Mouse (Mus musculus) liver, embryonic 13.5 days (tissue): ENCODE results near the gene Plcb1. TPM values are rescaled to one million over a fixed set of nuclear protein-coding genes. Genes with fewer than 3 reads are reported as not detected.

Experiments
- ATAC-seq: fragments of 200-750 bp; cut with Nextera tagmentation; 2 replicates; pipeline ENCODE4 v1.8.0; 2017; ENCODE audit warnings: low read depth, mild to moderate bottlenecking, moderate number of reproducible peaks, moderate library complexity
- DNase-seq: peaks from one replicate; pipeline ENCODE4 v3.0.0; 2022
- H3K27ac ChIP-seq: fragments of 300-500 bp; sonication (generic); 2 replicates; pipeline ENCODE4 v1.5.1; 2015; ENCODE audit warnings: moderate library complexity, mild to moderate bottlenecking, inconsistent platforms
- H3K27me3 ChIP-seq: fragments of 300-500 bp; sonication (generic); 2 replicates; pipeline ENCODE4 v1.6.1; 2015; ENCODE audit warnings: mild to moderate bottlenecking, inconsistent platforms
- H3K36me3 ChIP-seq: fragments of 300-500 bp; sonication (generic); 2 replicates; pipeline ENCODE4 v1.6.1; 2015; ENCODE audit warnings: mild to moderate bottlenecking, inconsistent platforms
- H3K4me1 ChIP-seq: fragments of 300-500 bp; sonication (generic); replicated peaks from 2 replicates; pipeline ENCODE4 v1.6.1; 2015; ENCODE audit warnings: inconsistent platforms
- H3K4me2 ChIP-seq: fragments of 300-500 bp; sonication (generic); 2 replicates; pipeline ENCODE4 v1.6.1; 2015; ENCODE audit warnings: inconsistent platforms, mild to moderate bottlenecking, moderate library complexity
- H3K4me3 ChIP-seq: fragments of 300-500 bp; sonication (generic); replicated peaks from 2 replicates; pipeline ENCODE4 v1.5.1; 2015; ENCODE audit warnings: mild to moderate bottlenecking, inconsistent platforms
- H3K9ac ChIP-seq: fragments of 300-500 bp; sonication (generic); 2 replicates; pipeline ENCODE4 v1.6.1; 2015; ENCODE audit warnings: mild to moderate bottlenecking, inconsistent platforms
- H3K9me3 ChIP-seq: fragments of 300-500 bp; sonication (generic); replicated peaks from 2 replicates; pipeline ENCODE4 v1.6.1; 2016; ENCODE audit warnings: inconsistent platforms
- WGBS: fragments of 180-500 bp; shearing (Covaris S2); methylation state at CpG from one replicate; pipeline ENCODE4 v1.1.7; 2015; ENCODE audit not compliant: insufficient replicate concordance; 5-methylcytosine and 5-hydroxymethylcytosine counted together
- polyA plus RNA-seq: library from polyadenylated mRNA; unstranded; fragments of >200 nt; fragmentation: Nextera tagmentation; extraction: Ambion mirVana; gene quantifications from 2 replicates; pipeline ENCODE4 v1.2.1, GENCODE M21; 2015

Plcb1 gene
- polyA plus RNA-seq, 1 experiment from 2014 or later, result 2.4 TPM

DNA sequence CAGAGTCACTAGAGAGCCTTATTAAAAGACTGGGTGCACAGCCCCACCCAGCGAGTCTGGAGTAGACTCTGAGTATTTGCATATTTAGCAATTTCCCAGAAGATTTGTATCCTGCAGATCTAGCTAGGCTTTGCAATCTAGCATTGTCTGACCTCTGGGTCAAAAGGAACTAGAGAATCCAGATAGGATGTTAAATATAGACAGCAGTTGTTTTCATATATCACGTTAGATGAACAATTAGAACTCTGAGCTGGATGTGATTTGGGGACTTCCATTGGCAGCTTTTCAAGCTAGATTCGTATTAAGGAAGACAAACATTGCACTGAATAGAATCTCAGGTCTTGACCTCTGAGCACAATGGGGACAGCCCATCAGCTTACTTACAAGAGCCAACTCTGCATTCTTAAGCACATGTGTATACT is 439.7 kb downstream of the Plcb1 start:
- Histone ChIP-seq H3K9me3 (no peaks in the 10 kb centered on the region), H3K27me3 (no peaks in the 10 kb centered on the region), H3K4me3 (no peak overlapping the region), H3K36me3 (no peaks in the 10 kb centered on the region), H3K27ac (no peak overlapping the region), H3K4me1 (no peaks in the 10 kb centered on the region), H3K4me2 (no peak overlapping the region), H3K9ac (no peak overlapping the region)
- ATAC-seq (no peak), DNase-seq (no peak)
- WGBS, result 46% methylated on average over 3 of the region's 3 CpGs

GRCm38 (mm10) chr2:135230262-135230661 is 444.4 kb downstream of the Plcb1 start:
- no peak overlapping the region for H3K9ac ChIP-seq
- H3K27ac ChIP-seq, result no peak overlapping the region
- H3K36me3 ChIP-seq, result no peaks in the 10 kb centered on the region
- H3K4me2 ChIP-seq, result no peak overlapping the region
- H3K27me3 ChIP-seq, result no peaks in the 10 kb centered on the region
- WGBS, result 64% methylated on average over 3 of the region's 3 CpGs
- no peak overlapping the region for H3K4me3 ChIP-seq
- no peaks in the 10 kb centered on the region for H3K4me1 ChIP-seq
- DNase-seq (no peak), ATAC-seq (no peak)
- H3K9me3 ChIP-seq, result no peaks in the 10 kb centered on the region

DNA sequence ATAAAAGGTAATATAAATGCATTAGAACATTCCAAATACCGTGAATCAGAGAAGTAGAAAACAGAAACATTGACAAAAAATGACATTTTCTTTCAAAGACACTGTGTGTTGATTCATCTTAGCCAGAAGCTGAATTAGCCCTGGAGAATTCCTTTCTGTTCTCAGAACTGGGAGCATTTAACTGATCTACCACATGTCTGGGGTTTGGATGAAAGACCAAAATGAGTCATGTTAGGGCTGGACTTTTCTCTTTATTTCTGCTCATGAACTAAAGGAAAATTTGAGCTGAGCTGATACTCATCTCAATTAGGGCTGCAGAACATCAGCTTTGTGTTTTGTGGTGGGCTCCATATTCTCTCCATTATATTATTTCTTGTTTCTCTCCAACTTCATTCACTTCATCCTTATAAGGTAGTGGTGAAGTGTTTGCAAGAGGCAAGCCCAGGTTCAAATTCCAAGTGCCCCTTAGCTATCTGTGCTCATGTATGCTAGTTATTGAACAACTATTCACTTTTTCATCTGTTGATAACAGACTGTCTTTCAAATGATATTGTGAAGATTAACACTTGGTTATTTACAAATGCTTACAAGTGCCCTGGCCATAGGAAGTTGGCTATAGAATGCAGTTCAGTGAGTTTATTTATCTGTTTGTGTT is 456.9 kb downstream of the Plcb1 start:
- no peak overlapping the region for H3K4me2 ChIP-seq
- 53% methylated on average over 1 of the region's 1 CpGs for WGBS
- H3K9me3 ChIP-seq, result no peaks in the 10 kb centered on the region
- no peaks in the 10 kb centered on the region for H3K4me1 ChIP-seq
- ATAC-seq (no peak), DNase-seq (no peak)
- no peak overlapping the region for H3K27ac ChIP-seq
- no peak overlapping the region for H3K9ac ChIP-seq
- H3K4me3 ChIP-seq, result no peak overlapping the region
- H3K27me3 ChIP-seq, result no peaks in the 10 kb centered on the region
- no peaks in the 10 kb centered on the region for H3K36me3 ChIP-seq

DNA sequence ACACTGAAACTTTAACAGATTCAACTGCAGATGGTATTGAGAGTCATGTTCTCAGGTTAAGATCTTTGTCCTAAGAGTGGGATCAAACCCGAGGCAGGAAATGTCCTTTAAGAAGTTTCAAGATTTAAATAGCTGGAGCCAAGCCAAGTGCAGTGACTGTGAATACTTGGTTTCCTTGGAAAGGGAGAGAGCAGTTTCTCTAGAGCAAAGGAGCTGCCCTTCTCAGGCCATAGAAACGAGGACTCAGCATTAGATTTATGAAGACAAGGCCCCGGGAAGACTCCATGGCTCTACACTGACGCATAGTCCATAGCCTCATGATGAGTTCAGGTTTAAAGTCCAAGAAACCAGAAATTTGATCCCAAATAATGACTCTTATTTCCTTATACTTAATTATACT is 457.9 kb downstream of the Plcb1 start:
- no peak overlapping the region for H3K9ac ChIP-seq
- H3K27me3 ChIP-seq, result no peaks in the 10 kb centered on the region
- DNase-seq (no peak), ATAC-seq (no peak)
- H3K4me1 ChIP-seq, result no peaks in the 10 kb centered on the region
- H3K36me3 ChIP-seq, result no peaks in the 10 kb centered on the region
- H3K27ac ChIP-seq, result no peak overlapping the region
- no peak overlapping the region for H3K4me2 ChIP-seq
- H3K4me3 ChIP-seq, result no peak overlapping the region
- 51% methylated on average over 4 of the region's 4 CpGs for WGBS
- no peaks in the 10 kb centered on the region for H3K9me3 ChIP-seq

- Histone ChIP-seq H3K9ac (no peak overlapping the region), H3K4me3 (no peak overlapping the region), H3K9me3 (no peaks in the 10 kb centered on the region), H3K27me3 (no peaks in the 10 kb centered on the region), H3K27ac (no peak overlapping the region), H3K36me3 (no peaks in the 10 kb centered on the region), H3K4me2 (no peak overlapping the region), H3K4me1 (no peaks in the 10 kb centered on the region)
- DNase-seq, result no peak
- 72% methylated on average over 2 of the region's 2 CpGs for WGBS
- no peak for ATAC-seq
Observed at GRCm38 (mm10) chr2:135249925-135250324, 464.1 kb downstream of the Plcb1 start.

DNA sequence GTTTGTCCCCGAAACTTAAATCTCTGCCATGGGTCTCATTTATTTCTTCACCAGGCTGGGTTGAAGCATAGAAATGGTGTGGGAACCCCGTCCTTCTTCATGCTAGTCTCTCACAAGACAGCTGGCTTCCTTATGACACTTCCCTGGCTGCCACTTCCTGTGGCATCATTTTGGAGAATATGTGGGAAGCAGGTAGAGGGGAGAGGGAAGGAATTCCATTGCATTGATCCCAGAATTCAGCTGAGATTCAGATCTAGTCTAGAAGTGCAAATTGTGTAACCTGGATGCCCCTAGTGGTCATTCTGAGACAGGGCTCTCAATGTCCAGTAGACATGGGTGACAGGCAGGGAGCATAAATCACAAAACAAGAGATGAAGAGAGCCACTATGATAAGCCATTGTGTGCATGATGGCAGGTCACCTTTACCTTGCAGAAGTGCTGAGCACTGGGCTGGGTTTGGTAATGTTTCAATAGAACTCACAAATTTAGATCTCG is 466.0 kb downstream of the Plcb1 start:
- ATAC-seq (no peak), DNase-seq (no peak)
- no peak overlapping the region for H3K4me3 ChIP-seq
- H3K4me1 ChIP-seq, result no peaks in the 10 kb centered on the region
- 65% methylated on average over 3 of the region's 3 CpGs for whole genome bisulfite sequencing
- no peaks in the 10 kb centered on the region for H3K27me3 ChIP-seq
- no peak overlapping the region for H3K4me2 ChIP-seq
- H3K27ac ChIP-seq, result no peak overlapping the region
- no peak overlapping the region for H3K9ac ChIP-seq
- no peaks in the 10 kb centered on the region for H3K9me3 ChIP-seq
- no peaks in the 10 kb centered on the region for H3K36me3 ChIP-seq

DNA sequence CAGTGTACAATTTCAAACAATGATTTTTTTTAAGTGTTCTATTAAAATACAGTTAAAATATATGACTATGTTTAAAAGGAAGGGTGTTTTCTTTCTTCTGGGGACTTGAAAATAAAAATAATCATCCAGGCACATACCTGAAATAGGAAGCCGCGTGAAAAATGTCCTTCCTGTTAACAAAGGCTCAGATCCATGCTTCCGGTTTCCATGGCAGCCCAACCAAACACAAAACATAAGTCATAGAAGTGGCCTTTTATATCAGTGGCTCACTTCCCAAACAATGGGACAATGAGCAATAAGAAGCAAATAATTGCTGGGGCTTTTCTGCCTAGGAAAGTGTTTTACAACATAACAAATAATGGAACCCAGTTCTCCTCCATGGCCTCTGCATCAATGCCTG is 473.3 kb downstream of the Plcb1 start:
- H3K4me1 ChIP-seq, result no peaks in the 10 kb centered on the region
- no peak overlapping the region for H3K4me2 ChIP-seq
- H3K36me3 ChIP-seq, result no peaks in the 10 kb centered on the region
- H3K9ac ChIP-seq, result no peak overlapping the region
- no peaks in the 10 kb centered on the region for H3K9me3 ChIP-seq
- no peaks in the 10 kb centered on the region for H3K27me3 ChIP-seq
- no peak for DNase-seq
- H3K4me3 ChIP-seq, result no peak overlapping the region
- WGBS, result 69% methylated on average over 3 of the region's 3 CpGs
- H3K27ac ChIP-seq, result no peak overlapping the region
- ATAC-seq, result no peak

GRCm38 (mm10) chr2:135263943-135264342 is 478.1 kb downstream of the Plcb1 start:
- Histone ChIP-seq H3K27ac (no peak overlapping the region), H3K4me2 (no peak overlapping the region), H3K36me3 (no peaks in the 10 kb centered on the region), H3K9me3 (no peaks in the 10 kb centered on the region), H3K4me1 (no peaks in the 10 kb centered on the region), H3K9ac (no peak overlapping the region), H3K4me3 (no peak overlapping the region), H3K27me3 (no peaks in the 10 kb centered on the region)
- ATAC-seq (no peak), DNase-seq (no peak)
- 56% methylated on average over 2 of the region's 2 CpGs for WGBS

DNA sequence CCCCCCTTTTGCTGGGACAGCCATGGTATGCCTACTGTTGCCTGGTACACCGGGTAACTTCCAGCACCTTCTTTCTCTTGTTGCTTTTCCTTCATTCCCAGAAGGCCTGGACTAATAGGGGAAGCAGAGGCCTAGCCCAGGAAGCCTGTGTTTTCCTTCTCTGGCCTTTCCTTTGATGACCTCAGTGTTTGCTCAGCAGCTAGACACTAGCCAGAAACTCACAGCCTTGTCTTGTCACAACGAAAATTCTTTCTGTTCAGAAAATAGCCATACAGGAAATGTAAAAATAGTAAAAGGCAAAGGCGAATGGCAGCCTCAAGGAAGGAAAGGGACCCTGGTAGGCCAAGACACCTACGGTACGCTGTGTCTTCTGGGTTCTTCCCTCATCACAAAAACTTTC is 489.1 kb downstream of the Plcb1 start:
- DNase-seq, result no peak
- H3K27me3 ChIP-seq, result no peaks in the 10 kb centered on the region
- H3K4me1 ChIP-seq, result no peaks in the 10 kb centered on the region
- H3K4me2 ChIP-seq, result no peak overlapping the region
- H3K36me3 ChIP-seq, result no peaks in the 10 kb centered on the region
- 28% methylated on average over 5 of the region's 5 CpGs for WGBS
- no peak for ATAC-seq
- no peak overlapping the region for H3K9ac ChIP-seq
- no peak overlapping the region for H3K4me3 ChIP-seq
- no peaks in the 10 kb centered on the region for H3K9me3 ChIP-seq
- no peak overlapping the region for H3K27ac ChIP-seq

DNA sequence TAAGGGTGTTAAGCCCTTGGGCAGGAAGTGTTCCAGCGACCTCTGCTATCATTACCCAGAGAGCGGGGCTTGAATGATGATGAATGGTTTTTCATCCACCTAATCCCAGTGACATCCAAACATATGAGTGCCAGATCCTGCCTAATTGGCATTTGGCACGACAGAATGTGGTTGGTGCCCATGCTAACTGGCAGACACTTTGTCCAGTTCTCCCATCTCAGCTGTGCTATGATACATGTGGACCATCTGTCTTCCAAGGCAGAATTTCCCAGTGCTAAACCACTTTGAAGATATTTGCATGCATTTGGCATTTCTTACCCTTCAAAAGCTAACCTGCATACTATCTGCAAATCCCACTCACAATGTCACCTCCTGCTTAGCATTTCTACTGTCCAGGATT is 492.6 kb downstream of the Plcb1 start:
- Histone ChIP-seq H3K9ac (no peak overlapping the region), H3K36me3 (no peaks in the 10 kb centered on the region), H3K9me3 (no peaks in the 10 kb centered on the region), H3K27me3 (no peaks in the 10 kb centered on the region), H3K4me2 (no peak overlapping the region), H3K4me3 (no peak overlapping the region), H3K27ac (no peak overlapping the region), H3K4me1 (no peaks in the 10 kb centered on the region)
- no peak for DNase-seq
- ATAC-seq, result no peak
- 38% methylated on average over 3 of the region's 3 CpGs for WGBS

- Histone ChIP-seq H3K4me2 (no peak overlapping the region), H3K36me3 (no peaks in the 10 kb centered on the region), H3K9ac (no peak overlapping the region), H3K4me1 (no peaks in the 10 kb centered on the region), H3K27ac (no peak overlapping the region), H3K4me3 (no peak overlapping the region), H3K27me3 (no peaks in the 10 kb centered on the region), H3K9me3 (no peaks in the 10 kb centered on the region)
- DNase-seq, result no peak
- ATAC-seq, result no peak
- WGBS, result 48% methylated on average over 6 of the region's 6 CpGs
Observed at GRCm38 (mm10) chr2:135279026-135279425, 493.2 kb downstream of the Plcb1 start.

DNA sequence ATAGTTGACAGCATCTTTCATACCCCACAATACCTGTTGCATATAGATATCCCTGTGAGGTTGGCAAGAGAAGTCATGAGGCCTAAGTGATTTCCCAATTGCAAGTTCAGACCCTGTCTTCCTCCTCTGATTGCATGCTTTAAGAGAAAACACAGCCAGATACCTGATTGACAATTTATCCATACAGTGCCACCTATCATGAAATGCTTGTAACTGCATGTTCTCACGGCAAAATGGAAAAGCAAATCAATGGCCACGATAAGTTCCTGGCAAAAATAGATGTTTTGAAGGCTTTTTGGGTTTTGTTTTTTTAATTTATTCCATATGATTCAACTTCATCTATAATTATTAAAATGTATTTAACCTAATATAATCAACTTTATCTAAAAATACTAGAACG is 497.9 kb downstream of the Plcb1 start:
- Histone ChIP-seq H3K9me3 (no peaks in the 10 kb centered on the region), H3K36me3 (no peaks in the 10 kb centered on the region), H3K4me1 (no peaks in the 10 kb centered on the region), H3K27me3 (no peaks in the 10 kb centered on the region), H3K9ac (no peak overlapping the region), H3K4me2 (no peak overlapping the region), H3K4me3 (no peak overlapping the region), H3K27ac (no peak overlapping the region)
- WGBS, result 51% methylated on average over 3 of the region's 3 CpGs
- ATAC-seq, result no peak
- DNase-seq, result no peak
